Mouse (Mus musculus): ENCODE measurements around the gene P4htm. TPM values are rescaled to one million over a fixed set of nuclear protein-coding genes. Genes with fewer than 3 reads are reported as not detected.

The P4htm gene
- polyA plus RNA-seq, 1 experiment from 2014 or later = 4.1 TPM

DNA sequence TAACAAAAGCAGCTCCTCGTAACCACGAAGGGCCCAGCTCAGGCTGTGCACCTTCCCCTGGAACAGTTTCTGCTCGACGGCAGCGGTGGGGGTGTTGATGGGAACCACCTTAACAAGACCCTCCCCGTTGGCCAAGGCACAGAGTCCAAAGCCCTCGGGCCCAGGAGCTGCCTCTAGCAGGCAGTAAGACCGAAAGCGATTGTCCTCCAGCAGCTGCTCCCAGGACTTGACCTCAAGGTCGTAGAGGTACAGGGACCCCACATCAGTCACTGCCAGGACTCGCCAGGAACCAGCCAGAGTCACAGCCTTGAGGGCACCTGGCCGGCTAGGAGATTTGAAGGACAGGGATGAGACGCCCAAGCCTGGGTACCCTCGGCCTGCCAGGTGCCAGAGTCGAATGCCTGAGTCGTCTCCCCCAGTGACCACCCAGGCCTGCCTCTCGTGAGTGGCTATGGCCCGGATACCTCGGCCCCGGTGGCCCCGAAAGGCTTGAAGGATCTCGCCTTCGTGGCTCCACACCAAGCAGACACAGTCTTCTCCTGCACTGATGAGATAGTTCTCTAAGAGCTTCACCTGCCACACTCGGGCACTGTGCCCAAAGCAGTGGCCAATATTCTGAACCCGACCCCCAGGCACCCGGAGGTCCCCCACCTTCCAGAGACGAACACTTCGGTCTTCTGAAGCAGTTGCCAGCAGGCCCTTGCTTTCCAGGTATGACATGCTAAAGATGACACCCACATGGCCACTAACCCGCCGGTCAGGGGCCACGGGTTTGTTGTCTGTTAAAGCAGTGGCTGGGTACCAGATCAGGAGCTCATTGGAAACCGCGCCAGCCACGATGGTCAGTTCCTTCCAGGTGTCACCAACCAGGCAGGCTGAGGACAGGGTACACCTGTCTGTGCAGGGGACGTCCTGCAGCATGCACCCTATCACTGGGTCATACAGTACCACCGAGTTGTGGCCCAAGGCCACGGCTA, 21.9 kb downstream of the P4htm start:
- no peak for TF ChIP-seq EP300 (IDR thresholded peaks at IDR 0.05)
- no peak for TF ChIP-seq CTCF (IDR thresholded peaks at IDR 0.05)
- 77% methylated on average over 37 of the region's 37 CpGs for WGBS
- no peak overlapping the region for H3K4me3 ChIP-seq (ENCODE audit: low read depth, low read length)
- no peak overlapping the region for H3K4me2 ChIP-seq (replicated peaks; ENCODE audit: low read depth, low read length)
- no peak overlapping the region for H3K9ac ChIP-seq (replicated peaks; ENCODE audit: low read depth)
- H3K36me3 ChIP-seq (ENCODE audit: insufficient read depth, low read length) = peaks cover 11% of the 10 kb centered on the region
- no peak for DNase-seq (ENCODE audit: low spot score)
- H3K27ac ChIP-seq (ENCODE audit: low read length) = no peak overlapping the region
- 0 out of 2 replicates have a peak, but pooled peaks cover 6% of the 10 kb centered on the region for H3K4me1 ChIP-seq (ENCODE audit: insufficient read depth, low read depth, low read length)
- no peaks in the 10 kb centered on the region for H3K27me3 ChIP-seq (replicated peaks; ENCODE audit: insufficient read depth, low read length)
- no peaks in the 10 kb centered on the region for H3K9me3 ChIP-seq (ENCODE audit: low read length)
- no peak for ATAC-seq

DNA sequence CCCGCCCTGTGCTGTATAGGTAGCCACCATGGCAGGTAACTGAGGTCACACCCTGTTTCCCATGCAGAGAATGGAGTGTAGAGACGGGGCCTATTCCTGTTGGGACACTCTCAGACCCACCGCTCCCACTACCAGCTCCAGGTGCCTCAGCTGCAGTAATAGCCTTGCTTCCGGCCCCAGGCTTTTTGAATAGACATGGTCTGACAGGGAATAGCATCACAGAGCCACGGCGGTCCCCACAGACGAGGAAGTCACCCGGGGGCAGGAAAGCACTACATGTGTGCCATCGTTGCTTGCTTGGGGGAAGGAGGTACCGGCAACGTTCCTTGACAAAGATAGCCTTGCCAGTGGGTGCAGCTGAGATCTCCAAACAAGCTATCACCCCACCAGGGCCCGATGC, 22.5 kb downstream of the P4htm start:
- Histone ChIP-seq H3K27ac (ENCODE audit: low read length) (no peak overlapping the region), H3K9me3 (ENCODE audit: low read length) (no peaks in the 10 kb centered on the region), H3K4me3 (ENCODE audit: low read depth, low read length) (no peak overlapping the region), H3K27me3 (replicated peaks; ENCODE audit: insufficient read depth, low read length) (no peaks in the 10 kb centered on the region), H3K36me3 (ENCODE audit: insufficient read depth, low read length) (peaks cover 11% of the 10 kb centered on the region), H3K9ac (replicated peaks; ENCODE audit: low read depth) (no peak overlapping the region), H3K4me1 (ENCODE audit: insufficient read depth, low read depth, low read length) (peaks cover 6% of the 10 kb centered on the region; the same call in 1 of the 2 replicates), H3K4me2 (replicated peaks; ENCODE audit: low read depth, low read length) (no peak overlapping the region)
- DNase-seq (ENCODE audit: low spot score) = no peak
- ATAC-seq = no peak
- TF ChIP-seq CTCF (IDR thresholded peaks at IDR 0.05) (no peak), EP300 (IDR thresholded peaks at IDR 0.05) (no peak)
- 86% methylated on average over 12 of the region's 12 CpGs for whole genome bisulfite sequencing

DNA sequence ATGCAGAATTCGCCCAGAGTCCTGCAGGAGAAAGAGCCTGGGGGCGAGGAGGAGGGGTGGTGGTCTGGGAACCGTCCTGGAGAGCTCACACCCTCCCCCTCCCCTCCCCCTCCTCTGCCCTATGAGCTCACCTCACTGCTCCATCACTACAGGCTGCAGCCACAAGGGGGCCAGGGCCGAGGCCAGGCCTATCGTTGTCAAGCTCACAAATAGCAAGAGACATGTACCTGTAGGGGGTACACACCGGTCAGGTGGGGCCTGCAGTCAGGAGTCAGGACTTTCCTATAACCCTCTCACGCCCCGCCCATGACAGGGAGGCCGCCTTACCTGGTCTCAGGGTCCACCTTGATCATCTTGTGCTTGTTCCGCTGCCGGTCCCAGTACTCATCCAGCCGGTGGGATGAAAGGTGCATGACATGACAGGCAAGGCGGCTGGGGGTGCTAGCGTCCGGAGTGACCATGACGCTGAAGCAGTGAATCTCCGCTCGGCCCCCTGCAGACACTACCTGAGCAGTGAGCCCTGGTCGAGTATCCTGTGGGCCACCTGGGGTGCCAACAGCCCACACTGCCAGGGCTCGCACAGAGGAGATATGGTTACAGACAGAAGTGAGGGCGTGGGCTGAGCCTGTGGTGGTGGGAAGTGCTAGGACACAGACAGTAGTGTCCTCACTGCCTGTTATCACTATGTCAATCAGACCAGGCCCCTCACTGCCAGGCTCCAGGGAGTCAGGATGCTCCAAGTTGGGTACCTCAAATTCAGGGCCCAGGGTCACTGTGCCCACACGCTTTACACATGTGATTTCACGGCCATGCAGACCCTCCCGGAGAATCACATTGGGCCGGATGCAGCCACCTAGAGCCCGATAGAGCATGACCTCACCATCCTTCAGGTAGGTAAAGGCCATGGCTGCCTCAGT, 23.4 kb downstream of the P4htm start:
- peak; percentile 66 for DNase-seq (ENCODE audit: low spot score)
- no peak for ATAC-seq
- H3K4me1 ChIP-seq (ENCODE audit: insufficient read depth, low read depth, low read length) = peaks cover 6% of the 10 kb centered on the region; the same call in 1 of the 2 replicates

DNA sequence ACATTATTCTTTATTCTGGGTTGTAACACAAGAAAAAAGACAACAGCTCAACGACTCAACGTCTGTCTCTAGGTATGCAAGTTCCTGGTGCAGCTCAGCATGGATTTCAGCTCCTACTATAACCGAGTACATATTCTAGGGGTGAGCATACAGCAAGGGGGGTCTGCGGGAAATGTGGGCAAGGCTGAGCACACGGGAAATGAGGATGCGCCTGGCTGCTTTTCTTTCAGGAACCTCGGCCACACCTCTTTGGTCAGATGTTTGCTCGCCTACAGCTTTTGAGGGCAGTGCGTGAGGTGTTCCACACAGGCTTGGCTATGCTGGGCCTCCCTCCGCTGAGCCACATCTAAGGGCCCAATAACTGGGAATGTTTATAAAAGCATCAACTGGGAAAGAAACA, 25.1 kb downstream of the P4htm start:
- TF ChIP-seq EP300 (IDR thresholded peaks at IDR 0.05) (no peak), CTCF (IDR thresholded peaks at IDR 0.05) (no peak)
- H3K9ac ChIP-seq (replicated peaks; ENCODE audit: low read depth) = no peak overlapping the region
- no peak overlapping the region for H3K4me2 ChIP-seq (replicated peaks; ENCODE audit: low read depth, low read length)
- H3K27ac ChIP-seq (ENCODE audit: low read length) = no peak overlapping the region
- H3K27me3 ChIP-seq (replicated peaks; ENCODE audit: insufficient read depth, low read length) = no peaks in the 10 kb centered on the region
- ATAC-seq = no peak
- no peak for DNase-seq (ENCODE audit: low spot score)
- no peak overlapping the region for H3K4me3 ChIP-seq (ENCODE audit: low read depth, low read length)
- peaks cover 7% of the 10 kb centered on the region; the same call in 1 of the 2 replicates for H3K4me1 ChIP-seq (ENCODE audit: insufficient read depth, low read depth, low read length)
- no peaks in the 10 kb centered on the region for H3K9me3 ChIP-seq (ENCODE audit: low read length)
- peaks cover 11% of the 10 kb centered on the region for H3K36me3 ChIP-seq (ENCODE audit: insufficient read depth, low read length)
- WGBS = 73% methylated on average over 10 of the region's 10 CpGs

More for the DNA sequence above, 23.4 kb downstream of the P4htm start:
- no peak overlapping the region for H3K27ac ChIP-seq (ENCODE audit: low read length)
- TF ChIP-seq EP300 (IDR thresholded peaks at IDR 0.05) (no peak), CTCF (IDR thresholded peaks at IDR 0.05) (peak; percentile 74)
- WGBS = 57% methylated on average over 26 of the region's 26 CpGs
- no peaks in the 10 kb centered on the region for H3K27me3 ChIP-seq (replicated peaks; ENCODE audit: insufficient read depth, low read length)
- H3K9me3 ChIP-seq (ENCODE audit: low read length) = no peaks in the 10 kb centered on the region
- H3K4me3 ChIP-seq (ENCODE audit: low read depth, low read length) = no peak overlapping the region
- H3K36me3 ChIP-seq (ENCODE audit: insufficient read depth, low read length) = peaks cover 11% of the 10 kb centered on the region
- no peak overlapping the region for H3K4me2 ChIP-seq (replicated peaks; ENCODE audit: low read depth, low read length)
- H3K9ac ChIP-seq (replicated peaks; ENCODE audit: low read depth) = no peak overlapping the region

DNA sequence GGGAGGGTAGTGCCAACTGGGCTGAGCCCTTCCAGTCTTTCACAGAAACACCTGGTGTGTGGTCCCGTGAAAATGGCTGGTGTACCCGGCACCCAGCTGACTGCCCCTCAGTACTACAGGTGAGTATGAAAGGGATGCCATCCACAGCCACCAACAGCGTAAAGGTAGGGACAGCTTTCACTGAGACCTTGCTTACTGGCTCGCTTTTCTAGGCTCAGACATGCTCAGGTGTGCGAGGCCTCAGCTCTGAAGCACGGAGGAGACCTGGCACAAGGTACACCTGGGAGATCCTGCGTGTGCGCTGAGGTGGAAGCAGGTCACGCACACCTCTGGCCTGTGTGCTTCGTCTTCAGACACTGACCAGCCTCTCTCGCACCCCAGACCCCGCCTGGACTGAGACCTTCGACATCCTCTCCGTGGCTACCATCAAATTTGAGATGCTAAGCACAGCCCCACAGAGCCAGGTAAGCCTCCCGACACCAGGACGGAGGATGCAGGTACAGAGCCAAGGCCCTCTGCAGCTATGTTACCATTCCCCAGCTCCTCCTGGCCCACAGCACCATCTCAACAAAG, 26.0 kb downstream of the P4htm start:
- 91% methylated on average over 16 of the region's 16 CpGs for WGBS
- H3K4me2 ChIP-seq (replicated peaks; ENCODE audit: low read depth, low read length) = no peak overlapping the region

More for the DNA sequence above, 26.0 kb downstream of the P4htm start:
- no peak for ATAC-seq
- H3K9ac ChIP-seq (replicated peaks; ENCODE audit: low read depth) = no peak overlapping the region
- H3K36me3 ChIP-seq (ENCODE audit: insufficient read depth, low read length) = peaks cover 11% of the 10 kb centered on the region
- H3K4me3 ChIP-seq (ENCODE audit: low read depth, low read length) = no peak overlapping the region
- peaks cover 7% of the 10 kb centered on the region; the same call in 1 of the 2 replicates for H3K4me1 ChIP-seq (ENCODE audit: insufficient read depth, low read depth, low read length)
- H3K9me3 ChIP-seq (ENCODE audit: low read length) = no peaks in the 10 kb centered on the region
- no peak overlapping the region for H3K27ac ChIP-seq (ENCODE audit: low read length)
- no peaks in the 10 kb centered on the region for H3K27me3 ChIP-seq (replicated peaks; ENCODE audit: insufficient read depth, low read length)
- DNase-seq (ENCODE audit: low spot score) = no peak
- TF ChIP-seq CTCF (IDR thresholded peaks at IDR 0.05) (no peak), EP300 (IDR thresholded peaks at IDR 0.05) (no peak)
